Mouse (Mus musculus) neural tube, embryonic 12.5 days (tissue): ENCODE results near the gene Hoxa11. TPM values are rescaled to one million over a fixed set of nuclear protein-coding genes. Genes with fewer than 3 reads are reported as not detected.

Source experiments
- ATAC-seq: fragments of 200-750 bp; cut with Nextera tagmentation; 2 replicates; pipeline ENCODE4 v1.8.0; 2017; ENCODE audit warnings: low read depth, mild to moderate bottlenecking, moderate TSS enrichment, moderate library complexity; ENCODE audit not compliant: low FRiP score
- H3K27ac ChIP-seq: fragments of 300-500 bp; sonication (generic); 2 replicates; pipeline ENCODE4 v1.5.1; 2016
- H3K27me3 ChIP-seq: fragments of 300-500 bp; sonication (generic); replicated peaks from 2 replicates; pipeline ENCODE4 v1.6.1; 2016; ENCODE audit warnings: mild to moderate bottlenecking
- H3K36me3 ChIP-seq: fragments of 300-500 bp; sonication (generic); 2 replicates; pipeline ENCODE4 v1.6.1; 2016; ENCODE audit warnings: mild to moderate bottlenecking
- H3K4me1 ChIP-seq: fragments of 300-500 bp; sonication (generic); 2 replicates; pipeline ENCODE4 v1.6.1; 2016
- H3K4me2 ChIP-seq: fragments of 300-500 bp; sonication (generic); replicated peaks from 2 replicates; pipeline ENCODE4 v1.6.1; 2016; ENCODE audit warnings: mild to moderate bottlenecking
- H3K4me3 ChIP-seq: fragments of 300-500 bp; sonication (generic); 2 replicates; pipeline ENCODE4 v1.5.1; 2016
- H3K9ac ChIP-seq: fragments of 300-500 bp; sonication (generic); 2 replicates; pipeline ENCODE4 v1.6.1; 2016; ENCODE audit warnings: mild to moderate bottlenecking
- H3K9me3 ChIP-seq: fragments of 300-500 bp; sonication (generic); 2 replicates; pipeline ENCODE4 v1.6.1; 2016; ENCODE audit warnings: mild to moderate bottlenecking
- WGBS: fragments of 180-500 bp; shearing (Covaris S2); methylation state at CpG from one replicate; pipeline ENCODE4 v1.1.7; 2016; 5-methylcytosine and 5-hydroxymethylcytosine counted together
- polyA plus RNA-seq: library from polyadenylated mRNA; unstranded; fragments of >200 nt; fragmentation: Nextera tagmentation; extraction: Ambion mirVana; gene quantifications from 2 replicates; pipeline ENCODE4 v1.2.1, GENCODE M21; 2016

Gene Hoxa11
- polyA plus RNA-seq, 1 experiment from 2014 or later, result 10.8 TPM

DNA sequence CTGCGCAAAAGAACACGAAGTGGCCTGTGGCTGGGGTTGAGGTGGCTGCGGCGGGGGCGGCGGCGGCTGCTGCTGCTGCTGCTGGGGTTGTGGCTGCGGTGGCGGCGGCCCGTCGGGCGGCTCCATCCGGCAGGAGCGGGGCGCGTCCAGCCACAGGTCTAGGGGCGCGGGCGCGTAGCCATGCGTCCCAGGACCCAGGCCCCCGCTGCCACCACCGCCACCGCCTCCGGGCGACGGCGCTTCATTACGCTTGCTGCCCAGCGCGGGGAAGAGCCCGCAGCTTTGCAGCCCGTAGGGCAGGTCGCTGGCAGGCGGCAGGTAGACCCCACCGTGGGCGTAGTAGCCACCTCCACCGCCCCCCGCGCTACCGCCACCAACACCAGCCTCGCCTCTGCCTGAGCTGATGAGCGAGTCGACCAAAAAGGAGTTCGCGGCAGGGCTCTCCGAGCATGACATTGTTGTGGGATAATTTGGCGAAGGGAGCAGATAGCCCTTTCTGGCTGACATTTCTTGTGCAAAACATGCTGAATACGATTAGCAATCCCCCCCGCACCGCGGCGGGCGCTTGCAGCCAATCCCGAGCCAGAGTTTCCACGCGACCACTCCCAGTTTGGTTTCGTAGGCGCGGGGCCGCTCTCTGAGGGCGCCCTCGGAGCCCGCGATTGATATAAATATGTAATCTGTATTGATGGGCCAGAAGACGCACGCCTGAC is 11.0 kb downstream of the Hoxa11 start:
- H3K27me3 ChIP-seq, result peaks cover 56% of the 10 kb centered on the region
- H3K27ac ChIP-seq, result peak overlapping the region; percentile 89
- peaks cover 10% of the 10 kb centered on the region; the same call in 1 of the 2 replicates for H3K4me1 ChIP-seq
- H3K9ac ChIP-seq, result peak overlapping the region; percentile 98
- ATAC-seq, result peak; percentile 37; the same call in 1 of the 2 replicates
- peak overlapping the region; percentile 78 for H3K4me3 ChIP-seq
- H3K9me3 ChIP-seq, result no peaks in the 10 kb centered on the region
- H3K36me3 ChIP-seq, result no peaks in the 10 kb centered on the region
- peak overlapping the region; percentile 74 for H3K4me2 ChIP-seq
- WGBS, result under 1% methylated on average over 68 of the region's 68 CpGs

DNA sequence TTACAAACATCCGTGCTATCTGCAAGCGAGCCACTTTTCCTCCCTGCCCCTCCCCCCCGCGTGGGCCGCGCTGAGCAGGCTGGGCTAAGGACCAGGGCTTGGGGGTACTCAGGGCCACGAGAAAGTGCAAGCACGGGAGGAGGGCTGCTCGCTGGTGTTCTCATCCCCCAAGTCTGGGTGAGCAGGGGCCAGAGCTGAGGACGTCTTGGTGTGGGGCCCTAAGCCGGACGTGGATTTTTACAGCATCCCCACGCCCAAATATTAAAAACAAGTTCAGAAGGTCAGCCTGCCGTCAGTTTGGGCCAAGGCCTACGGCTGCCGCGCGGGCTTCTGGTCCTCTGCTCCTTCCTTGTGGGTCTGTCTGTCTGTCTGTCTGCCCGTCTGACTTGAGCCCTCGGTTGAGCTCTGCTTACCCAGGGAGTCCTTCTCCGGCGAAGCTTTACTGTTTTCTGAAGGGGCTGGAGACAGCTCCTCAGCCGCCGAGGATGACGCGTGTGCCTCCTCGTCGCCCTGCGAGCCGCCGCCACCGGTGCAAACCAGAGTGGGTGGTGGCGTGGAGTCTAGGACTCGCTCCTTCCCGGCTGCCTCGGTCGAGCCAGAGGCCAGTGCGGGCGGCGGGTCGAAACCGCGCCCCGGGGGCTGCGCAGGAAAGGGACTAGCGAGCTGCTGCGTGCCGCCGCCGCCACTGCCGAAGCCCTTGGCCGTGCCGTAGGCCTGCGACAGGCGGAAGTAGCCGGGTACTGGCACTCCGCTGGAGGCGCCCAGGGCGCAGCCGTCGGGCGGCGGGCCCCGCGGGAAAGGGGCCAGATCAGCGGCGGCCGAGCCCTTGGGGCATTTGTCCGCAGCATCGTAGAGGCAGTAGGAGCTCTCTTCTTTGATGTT is 11.8 kb downstream of the Hoxa11 start:
- Histone ChIP-seq H3K4me1 (peaks cover 10% of the 10 kb centered on the region; the same call in 1 of the 2 replicates), H3K9ac (peak overlapping the region; percentile 98), H3K36me3 (no peaks in the 10 kb centered on the region), H3K4me2 (peak overlapping the region; percentile 74), H3K27ac (peak overlapping the region; percentile 89), H3K27me3 (peaks cover 55% of the 10 kb centered on the region), H3K4me3 (peak overlapping the region; percentile 78), H3K9me3 (no peaks in the 10 kb centered on the region)
- under 1% methylated on average over 70 of the region's 70 CpGs for WGBS
- no peak for ATAC-seq

DNA sequence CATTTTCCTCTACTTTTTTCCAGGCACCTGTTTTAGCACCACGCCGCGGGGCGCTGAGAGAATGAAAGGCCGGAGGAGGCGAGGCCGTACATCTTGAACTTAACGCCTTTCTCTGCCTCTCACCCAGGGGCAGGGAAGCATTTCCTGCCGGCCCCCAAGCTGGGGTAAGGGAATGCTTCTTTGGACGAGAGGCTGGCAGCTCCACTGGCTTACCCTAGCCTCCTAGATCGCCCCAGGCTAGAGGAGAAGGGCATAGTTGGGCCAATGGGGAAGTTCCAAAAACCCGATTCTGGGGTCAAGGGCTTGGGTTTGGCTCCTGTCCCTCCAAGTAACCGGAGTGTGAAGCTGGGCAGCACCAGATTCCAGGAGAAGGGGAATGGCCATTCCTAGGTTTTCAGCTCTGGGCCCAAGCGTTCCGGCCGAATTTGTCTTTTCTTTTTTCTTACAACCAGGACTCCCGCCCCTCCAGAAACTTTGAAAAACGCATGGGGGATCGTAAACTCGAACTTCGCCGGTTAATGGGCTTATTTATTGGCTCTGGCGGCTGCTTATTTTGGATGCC is 12.5 kb downstream of the Hoxa11 start:
- no peak for ATAC-seq
- Histone ChIP-seq H3K4me3 (peak overlapping the region; percentile 78), H3K4me1 (peaks cover 10% of the 10 kb centered on the region; the same call in 1 of the 2 replicates), H3K36me3 (no peaks in the 10 kb centered on the region), H3K4me2 (peak overlapping the region; percentile 74), H3K9ac (peak overlapping the region; percentile 98), H3K9me3 (no peaks in the 10 kb centered on the region), H3K27ac (peak overlapping the region; percentile 89), H3K27me3 (peaks cover 55% of the 10 kb centered on the region)
- WGBS, result under 1% methylated on average over 23 of the region's 23 CpGs

DNA sequence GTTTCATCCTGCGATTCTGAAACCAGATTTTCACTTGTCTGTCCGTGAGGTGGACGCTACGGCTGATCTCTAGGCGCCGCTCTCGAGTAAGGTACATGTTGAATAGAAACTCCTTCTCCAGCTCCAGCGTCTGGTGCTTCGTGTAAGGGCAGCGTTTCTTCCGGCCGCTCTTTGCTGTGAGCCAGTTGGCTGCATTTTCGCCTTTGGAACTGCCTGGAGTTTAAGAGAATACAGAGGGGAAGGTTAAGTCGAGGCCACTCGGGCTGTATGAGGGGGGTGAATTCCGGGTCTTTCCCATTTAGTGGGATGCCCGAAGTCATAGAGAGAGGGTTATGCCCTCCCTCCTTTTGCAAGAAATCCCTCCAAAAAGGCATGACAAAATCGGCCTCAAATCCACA is 13.0 kb downstream of the Hoxa11 start:
- no peak for ATAC-seq
- peak overlapping the region; percentile 74 for H3K4me2 ChIP-seq

DNA sequence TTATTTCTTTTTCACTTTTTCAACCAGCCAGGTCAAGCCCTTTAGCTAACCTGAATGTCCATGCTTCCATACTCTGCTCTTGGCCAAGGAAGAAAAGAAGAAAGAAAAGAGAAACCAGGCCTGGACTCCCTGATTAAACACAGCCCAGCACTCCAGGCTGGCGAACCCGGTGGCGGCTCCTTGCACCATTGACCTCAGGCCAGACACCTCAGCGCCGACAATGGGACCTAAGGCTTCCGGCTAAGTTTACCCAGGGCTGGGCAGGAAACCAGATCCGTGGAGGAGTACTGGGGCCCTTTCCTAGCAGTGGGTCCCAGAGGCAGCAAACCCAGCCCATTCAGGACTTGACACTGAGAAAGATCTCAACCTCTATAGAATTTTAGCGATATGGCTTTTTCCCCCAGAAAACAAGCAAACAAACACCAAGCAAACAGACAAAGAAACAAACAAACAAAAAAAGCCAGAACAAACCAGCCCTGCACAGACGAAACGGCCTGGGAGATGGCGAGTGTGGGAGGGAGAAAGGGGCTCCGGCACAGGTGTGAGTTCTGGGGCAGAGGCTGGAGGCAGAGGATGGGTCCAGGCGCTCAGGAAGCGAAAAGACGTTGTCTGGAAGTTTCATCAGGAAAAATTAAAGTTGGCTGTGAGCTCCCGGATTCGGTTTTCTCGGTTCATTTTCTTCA is 13.6 kb downstream of the Hoxa11 start:
- H3K4me3 ChIP-seq, result peak overlapping the region; percentile 78
- H3K4me2 ChIP-seq, result peak overlapping the region; percentile 74
- H3K9me3 ChIP-seq, result no peaks in the 10 kb centered on the region
- under 1% methylated on average over 18 of the region's 18 CpGs for WGBS
- H3K27me3 ChIP-seq, result peaks cover 47% of the 10 kb centered on the region
- H3K27ac ChIP-seq, result peak overlapping the region; percentile 89
- peaks cover 11% of the 10 kb centered on the region; the same call in 1 of the 2 replicates for H3K4me1 ChIP-seq
- H3K36me3 ChIP-seq, result no peaks in the 10 kb centered on the region
- no peak for ATAC-seq
- H3K9ac ChIP-seq, result peak overlapping the region; percentile 98

More for the DNA sequence above, 13.0 kb downstream of the Hoxa11 start:
- peak overlapping the region; percentile 98 for H3K9ac ChIP-seq
- peak overlapping the region; percentile 78 for H3K4me3 ChIP-seq
- H3K27me3 ChIP-seq, result peaks cover 51% of the 10 kb centered on the region
- H3K4me1 ChIP-seq, result peaks cover 10% of the 10 kb centered on the region; the same call in 1 of the 2 replicates
- no peaks in the 10 kb centered on the region for H3K36me3 ChIP-seq
- H3K9me3 ChIP-seq, result no peaks in the 10 kb centered on the region
- H3K27ac ChIP-seq, result peak overlapping the region; percentile 89
- under 1% methylated on average over 18 of the region's 18 CpGs for WGBS

DNA sequence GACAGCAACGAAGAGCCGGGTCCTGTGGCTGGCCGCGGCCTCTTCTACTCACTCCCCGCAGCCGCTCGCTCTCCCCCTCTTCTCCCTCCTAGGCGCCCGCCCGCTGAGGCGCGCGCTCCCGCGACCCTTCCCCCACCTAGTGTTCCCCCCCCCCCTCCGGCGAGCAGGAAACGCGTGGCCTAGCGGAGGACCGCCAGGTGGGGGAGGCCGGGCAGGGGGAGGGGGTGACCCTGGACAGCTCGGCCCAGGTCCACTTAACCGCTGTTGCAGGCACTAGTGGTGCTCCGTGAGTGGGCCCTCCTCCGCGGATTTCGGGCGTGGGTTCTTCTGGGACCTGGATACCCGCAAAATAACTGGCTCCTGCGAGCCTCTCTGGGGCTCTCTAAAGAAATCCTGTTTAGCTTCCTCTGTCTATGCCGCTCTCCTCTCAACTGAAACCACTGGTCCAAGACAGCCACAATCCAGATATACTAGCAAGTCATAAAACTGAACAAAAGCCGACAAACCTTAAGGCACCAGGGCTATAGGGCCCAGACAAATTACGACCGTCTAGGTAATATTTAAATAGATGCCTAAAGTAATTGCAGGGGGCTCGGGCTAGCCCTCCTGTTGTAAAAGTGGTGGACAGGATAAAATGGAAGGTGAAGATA is 15.0 kb downstream of the Hoxa11 start, which contains the start of gene Hoxa9:
Gene Hoxa9 (minus strand): TSS at position 574 of the 650 bp plus-strand sequence.
- WGBS, result under 1% methylated on average over 33 of the region's 36 CpGs
- Histone ChIP-seq H3K9me3 (no peaks in the 10 kb centered on the region), H3K4me2 (peak within 1 kb of the TSS; percentile 83), H3K4me1 (peaks cover 9% of the 10 kb centered on the region; the same call in 1 of the 2 replicates), H3K4me3 (peak within 1 kb of the TSS; percentile 78), H3K36me3 (no peaks in the 10 kb centered on the region), H3K27ac (peak within 1 kb of the TSS; percentile 94), H3K9ac (peak within 1 kb of the TSS; percentile 98), H3K27me3 (peaks cover 41% of the 10 kb centered on the region)
- ATAC-seq, result peak; percentile 18; the same call in 1 of the 2 replicates

DNA sequence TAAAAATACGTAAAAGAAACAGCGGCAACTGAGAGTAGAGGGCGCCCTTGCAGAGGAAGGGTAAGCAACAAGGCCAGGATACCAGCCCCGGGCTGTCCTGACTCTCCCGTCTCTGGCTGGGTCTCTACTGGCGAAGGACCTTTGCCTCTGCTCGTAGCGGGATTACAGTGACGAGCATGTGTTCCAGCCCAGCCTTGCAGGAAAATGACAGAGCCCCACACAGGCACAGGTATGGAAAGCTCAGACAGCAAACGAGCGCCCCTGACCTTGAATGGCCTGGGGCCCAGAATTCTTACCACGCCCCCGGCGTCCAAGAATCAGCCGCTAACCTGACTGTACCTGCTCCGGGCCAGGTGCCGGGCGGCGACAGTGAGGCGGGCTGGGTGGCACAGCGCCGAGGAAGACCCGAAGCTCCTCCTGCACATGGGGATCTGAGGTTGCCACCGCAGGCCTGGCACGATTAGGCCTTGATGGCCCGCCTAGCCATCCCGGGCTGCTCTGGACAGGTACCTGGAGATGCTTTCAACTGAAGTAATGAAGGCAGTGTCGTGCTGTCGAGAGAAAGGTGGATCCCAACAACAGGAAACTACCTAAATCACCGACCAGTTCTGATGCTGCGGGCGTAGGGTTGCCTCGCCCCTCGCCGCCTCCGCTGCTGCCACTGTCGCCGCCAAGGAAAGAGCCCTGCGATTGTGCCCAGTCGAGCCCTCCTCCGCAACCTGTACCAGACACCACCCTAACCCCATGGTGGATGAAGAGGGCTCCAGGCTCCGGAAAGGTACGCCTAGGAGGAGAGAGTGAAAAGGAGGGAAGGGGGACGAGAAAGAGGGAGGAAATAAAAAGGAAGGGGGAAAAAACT is 15.8 kb downstream of the Hoxa11 start:
- H3K27ac ChIP-seq, result peak overlapping the region; percentile 94
- peak overlapping the region; percentile 83 for H3K4me2 ChIP-seq
- no peak for ATAC-seq
- peak overlapping the region; percentile 66 for H3K4me3 ChIP-seq
- H3K9me3 ChIP-seq, result no peaks in the 10 kb centered on the region
- under 1% methylated on average over 44 of the region's 44 CpGs for WGBS
- peaks cover 9% of the 10 kb centered on the region; the same call in 1 of the 2 replicates for H3K4me1 ChIP-seq
- no peaks in the 10 kb centered on the region for H3K36me3 ChIP-seq
- peak overlapping the region; percentile 97 for H3K9ac ChIP-seq
- peaks cover 38% of the 10 kb centered on the region for H3K27me3 ChIP-seq

DNA sequence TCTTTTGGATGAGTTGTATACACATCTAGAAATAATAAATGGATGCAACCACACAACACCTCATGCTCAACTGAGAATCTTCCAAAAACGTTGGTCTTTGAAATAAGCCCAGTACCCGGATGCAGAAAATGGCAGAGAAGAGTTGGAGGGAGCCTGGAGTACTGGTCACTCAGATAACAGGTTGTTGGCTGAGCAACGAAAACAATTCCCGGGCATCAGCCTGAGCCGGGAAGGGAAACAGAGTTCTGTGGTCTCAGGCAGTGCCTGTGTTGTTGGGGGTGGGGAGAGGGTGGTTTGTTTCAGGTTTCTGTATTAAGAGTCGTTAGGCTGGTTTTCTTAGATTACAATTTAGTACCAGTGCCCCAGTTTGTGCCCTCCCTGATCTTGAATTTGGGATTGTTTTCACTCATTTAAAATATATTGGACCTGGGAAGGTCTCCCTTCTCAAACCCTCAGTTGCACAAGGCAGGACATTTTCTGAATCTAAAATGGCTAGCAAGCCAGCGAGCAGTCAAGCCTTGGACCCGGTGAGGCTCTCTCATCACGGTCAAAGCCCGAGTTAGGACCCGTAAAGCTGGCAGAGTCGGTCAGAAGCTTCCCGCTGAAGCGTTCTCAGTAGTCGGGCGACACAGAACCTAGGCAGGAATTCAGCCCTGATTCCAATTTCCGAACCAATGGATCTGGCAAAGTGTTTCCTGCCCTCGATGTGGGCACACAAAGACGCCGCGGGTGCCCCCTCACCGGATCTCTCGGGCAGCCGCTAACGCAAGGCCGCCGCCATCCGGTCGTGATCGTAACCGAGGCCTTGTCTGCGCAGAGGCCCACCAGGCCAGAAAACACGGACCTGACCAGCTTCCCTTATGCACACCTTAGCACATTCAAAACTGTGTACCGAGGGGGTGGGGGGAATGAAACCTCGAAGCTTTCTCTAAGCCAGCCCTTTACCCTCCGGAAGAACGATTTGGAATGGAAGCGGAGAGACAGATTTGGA is 16.8 kb downstream of the Hoxa11 start:
- Histone ChIP-seq H3K4me2 (peak overlapping the region; percentile 83), H3K4me1 (peaks cover 9% of the 10 kb centered on the region; the same call in 1 of the 2 replicates), H3K4me3 (peak overlapping the region; percentile 66), H3K27me3 (peaks cover 30% of the 10 kb centered on the region), H3K9ac (peak overlapping the region; percentile 97), H3K9me3 (no peaks in the 10 kb centered on the region), H3K36me3 (no peaks in the 10 kb centered on the region), H3K27ac (peak overlapping the region; percentile 65)
- WGBS, result under 1% methylated on average over 38 of the region's 38 CpGs
- ATAC-seq, result no peak

DNA sequence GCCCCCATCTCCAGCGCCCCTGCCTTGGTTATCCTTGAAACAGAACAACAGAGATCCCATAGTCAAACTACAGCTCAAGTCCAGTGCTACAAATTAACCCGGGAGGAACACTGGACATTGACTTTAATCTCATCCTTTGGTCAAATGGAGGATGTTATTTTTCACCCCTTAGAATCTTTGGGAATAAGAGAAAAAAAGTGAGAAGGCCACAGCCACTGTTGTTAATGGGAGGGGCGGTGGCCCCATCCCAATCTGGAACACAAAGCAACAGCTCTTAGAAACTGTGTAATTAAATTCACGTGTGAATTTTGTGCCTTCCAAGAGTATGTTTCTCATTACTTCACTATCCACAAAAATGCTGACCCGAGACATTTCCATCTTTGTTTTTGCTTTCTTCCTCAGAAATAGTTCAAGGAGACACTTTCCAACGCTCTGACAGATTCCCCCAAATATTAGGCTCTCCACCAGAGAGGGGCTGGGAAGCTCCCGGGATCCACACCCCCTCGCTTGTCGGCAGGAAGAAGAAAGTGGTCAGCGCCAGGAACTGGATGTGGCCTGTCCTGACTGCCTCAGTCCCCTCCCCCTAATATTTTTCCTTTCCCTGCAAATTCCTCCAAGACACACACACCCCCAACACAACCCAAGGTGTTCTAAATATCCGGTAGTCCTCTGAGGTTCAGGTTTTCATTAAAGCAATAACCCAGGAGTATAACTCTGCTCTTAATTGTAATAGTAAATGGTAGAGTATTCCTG is 18.0 kb downstream of the Hoxa11 start:
- ATAC-seq, result no peak
- Histone ChIP-seq H3K36me3 (no peaks in the 10 kb centered on the region), H3K27me3 (peaks cover 19% of the 10 kb centered on the region), H3K4me3 (peak overlapping the region; percentile 82), H3K9ac (peak overlapping the region; percentile 100), H3K9me3 (no peaks in the 10 kb centered on the region), H3K27ac (peak overlapping the region; percentile 90; the same call in 1 of the 2 replicates), H3K4me2 (peak overlapping the region; percentile 99), H3K4me1 (peaks cover 9% of the 10 kb centered on the region; the same call in 1 of the 2 replicates)
- WGBS, result 2% methylated on average over 11 of the region's 11 CpGs
